Mouse (Mus musculus) hindbrain, embryonic 14.5 days (tissue): ENCODE measurements around the gene Kcne2. TPM values are rescaled to one million over a fixed set of nuclear protein-coding genes. Genes with fewer than 3 reads are reported as not detected.

Source experiments
- ATAC-seq: fragments of 200-750 bp; cut with Nextera tagmentation; 2 replicates; pipeline ENCODE4 v1.8.0; 2017; ENCODE audit warnings: moderate number of reproducible peaks, mild to moderate bottlenecking, moderate TSS enrichment, moderate library complexity; ENCODE audit not compliant: low FRiP score
- DNase-seq: peaks from one replicate; pipeline ENCODE4 v3.0.0-alpha.2; 2015; ENCODE audit warnings: low spot score
- H3K27ac ChIP-seq: fragments of 300-500 bp; sonication (generic); 2 replicates; pipeline ENCODE4 v1.5.1; 2014; ENCODE audit warnings: mild to moderate bottlenecking, moderate library complexity
- H3K27me3 ChIP-seq: fragments of 300-500 bp; sonication (generic); 2 replicates; pipeline ENCODE4 v1.6.1; 2014; ENCODE audit warnings: mild to moderate bottlenecking, low read length, mixed read lengths; ENCODE audit not compliant: control insufficient read depth, insufficient read depth
- H3K36me3 ChIP-seq: fragments of 300-500 bp; sonication (generic); replicated peaks from 2 replicates; pipeline ENCODE4 v1.6.1; 2014; ENCODE audit not compliant: control insufficient read depth, insufficient read depth
- H3K4me1 ChIP-seq: fragments of 300-500 bp; sonication (generic); replicated peaks from 2 replicates; pipeline ENCODE4 v1.6.1; 2014; ENCODE audit warnings: antibody characterized with exemption, low read length, mixed read lengths; ENCODE audit not compliant: control insufficient read depth, insufficient read depth
- H3K4me2 ChIP-seq: fragments of 300-500 bp; sonication (generic); replicated peaks from 2 replicates; pipeline ENCODE4 v1.6.1; 2014; ENCODE audit warnings: mild to moderate bottlenecking, moderate library complexity
- H3K4me3 ChIP-seq: fragments of 300-500 bp; sonication (generic); replicated peaks from 2 replicates; pipeline ENCODE4 v1.5.1; 2014; ENCODE audit warnings: mild to moderate bottlenecking, low read length
- H3K9ac ChIP-seq: fragments of 300-500 bp; sonication (generic); 2 replicates; pipeline ENCODE4 v1.6.1; 2014
- H3K9me3 ChIP-seq: fragments of 300-500 bp; sonication (generic); 2 replicates; pipeline ENCODE4 v1.6.1; 2016; ENCODE audit warnings: low read length; ENCODE audit not compliant: control insufficient read depth
- WGBS: fragments of 180-500 bp; shearing (Covaris S2); extraction: QIAGEN DNeasy Blood & Tissue Kit; methylation state at CpG from one replicate; pipeline ENCODE4 v1.1.7; 2014; 5-methylcytosine and 5-hydroxymethylcytosine counted together
- polyA plus RNA-seq: library from polyadenylated mRNA; unstranded; fragments of >200 nt; fragmentation: Nextera tagmentation; extraction: Ambion mirVana; gene quantifications from 2 replicates; pipeline ENCODE4 v1.2.1, GENCODE M21; 2014

The Kcne2 gene
- polyA plus RNA-seq, 1 experiment from 2014 or later = 53.8 TPM

GRCm38 (mm10) chr16:92301989-92302388 lies 9.8 kb downstream of the Kcne2 start:
- no peak for ATAC-seq
- WGBS = 28% methylated on average over 5 of the region's 5 CpGs

GRCm38 (mm10) chr16:92302506-92302905 lies 10.3 kb downstream of the Kcne2 start:
- peak overlapping the region; percentile 80 for H3K4me2 ChIP-seq
- DNase-seq (no peak), ATAC-seq (no peak)
- no peaks in the 10 kb centered on the region for H3K9me3 ChIP-seq
- 69% methylated on average over 5 of the region's 5 CpGs for WGBS
- H3K4me1 ChIP-seq = peaks cover 24% of the 10 kb centered on the region
- peak overlapping the region; percentile 60; the same call in 1 of the 2 replicates for H3K27ac ChIP-seq
- peak overlapping the region; percentile 76; the same call in 1 of the 2 replicates for H3K9ac ChIP-seq
- no peak overlapping the region; the same call in 1 of the 2 replicates for H3K4me3 ChIP-seq
- H3K27me3 ChIP-seq = no peaks in the 10 kb centered on the region
- peaks cover 23% of the 10 kb centered on the region for H3K36me3 ChIP-seq

More at GRCm38 (mm10) chr16:92301989-92302388, 9.8 kb downstream of the Kcne2 start:
- Histone ChIP-seq H3K9me3 (no peaks in the 10 kb centered on the region), H3K27ac (peak overlapping the region; percentile 60; the same call in 1 of the 2 replicates), H3K4me1 (peaks cover 24% of the 10 kb centered on the region), H3K4me3 (peak overlapping the region; percentile 61), H3K4me2 (peak overlapping the region; percentile 80), H3K9ac (peak overlapping the region; percentile 76), H3K36me3 (peaks cover 19% of the 10 kb centered on the region), H3K27me3 (no peaks in the 10 kb centered on the region)
- peak; percentile 47 for DNase-seq

- H3K36me3 ChIP-seq = peaks cover 38% of the 10 kb centered on the region
- H3K9ac ChIP-seq = no peak overlapping the region
- no peak overlapping the region for H3K4me2 ChIP-seq
- H3K4me3 ChIP-seq = no peak overlapping the region
- no peak overlapping the region for H3K27ac ChIP-seq
- H3K27me3 ChIP-seq = no peaks in the 10 kb centered on the region
- H3K9me3 ChIP-seq = no peaks in the 10 kb centered on the region
- WGBS = 93% methylated on average over 2 of the region's 2 CpGs
- DNase-seq = no peak
- ATAC-seq = no peak
- peaks cover 18% of the 10 kb centered on the region for H3K4me1 ChIP-seq
Measured at GRCm38 (mm10) chr16:92305519-92305918, 13.3 kb downstream of the Kcne2 start.

- ATAC-seq (no peak), DNase-seq (no peak)
- peaks cover 60% of the 10 kb centered on the region for H3K36me3 ChIP-seq
- H3K27ac ChIP-seq = no peak overlapping the region
- no peaks in the 10 kb centered on the region for H3K27me3 ChIP-seq
- no peak overlapping the region for H3K4me3 ChIP-seq
- H3K4me2 ChIP-seq = no peak overlapping the region
- H3K4me1 ChIP-seq = peaks cover under 1% of the 10 kb centered on the region
- H3K9ac ChIP-seq = no peak overlapping the region
- H3K9me3 ChIP-seq = no peaks in the 10 kb centered on the region
- WGBS = 66% methylated on average over 3 of the region's 3 CpGs
Measured at GRCm38 (mm10) chr16:92307947-92308346, 15.8 kb downstream of the Kcne2 start.

GRCm38 (mm10) chr16:92309126-92309525 lies 16.9 kb downstream of the Kcne2 start:
- no peak for ATAC-seq
- DNase-seq = no peak
- Histone ChIP-seq H3K9me3 (no peaks in the 10 kb centered on the region), H3K4me3 (no peak overlapping the region), H3K4me1 (no peaks in the 10 kb centered on the region), H3K9ac (no peak overlapping the region), H3K27ac (no peak overlapping the region), H3K4me2 (no peak overlapping the region), H3K36me3 (peaks cover 66% of the 10 kb centered on the region), H3K27me3 (no peaks in the 10 kb centered on the region)
- 26% methylated on average over 4 of the region's 4 CpGs for WGBS

- H3K4me3 ChIP-seq = no peak overlapping the region
- DNase-seq (peak; percentile 76), ATAC-seq (peak; percentile 77)
- WGBS = 48% methylated on average over 13 of the region's 13 CpGs
- H3K36me3 ChIP-seq = peaks cover 31% of the 10 kb centered on the region
- no peak overlapping the region for H3K9ac ChIP-seq
- no peaks in the 10 kb centered on the region for H3K9me3 ChIP-seq
- H3K4me2 ChIP-seq = no peak overlapping the region
- H3K27me3 ChIP-seq = no peaks in the 10 kb centered on the region
- H3K27ac ChIP-seq = no peak overlapping the region
- H3K4me1 ChIP-seq = no peaks in the 10 kb centered on the region
Measured at GRCm38 (mm10) chr16:92313953-92314741, 22.0 kb downstream of the Kcne2 start.

GRCm38 (mm10) chr16:92316049-92316738 lies 24.0 kb downstream of the Kcne2 start:
- no peaks in the 10 kb centered on the region for H3K9me3 ChIP-seq
- no peaks in the 10 kb centered on the region for H3K27me3 ChIP-seq
- no peak for DNase-seq
- no peaks in the 10 kb centered on the region for H3K4me1 ChIP-seq
- no peak overlapping the region for H3K9ac ChIP-seq
- H3K4me3 ChIP-seq = no peak overlapping the region
- 74% methylated on average over 7 of the region's 7 CpGs for WGBS
- H3K4me2 ChIP-seq = no peak overlapping the region
- H3K36me3 ChIP-seq = peaks cover 21% of the 10 kb centered on the region
- no peak overlapping the region for H3K27ac ChIP-seq
- no peak for ATAC-seq

GRCm38 (mm10) chr16:92319353-92320109 lies 27.3 kb downstream of the Kcne2 start:
- H3K27ac ChIP-seq = no peak overlapping the region
- no peak overlapping the region for H3K4me3 ChIP-seq
- DNase-seq (no peak), ATAC-seq (no peak)
- no peaks in the 10 kb centered on the region for H3K4me1 ChIP-seq
- 69% methylated on average over 20 of the region's 20 CpGs for WGBS
- H3K9me3 ChIP-seq = no peaks in the 10 kb centered on the region
- no peaks in the 10 kb centered on the region for H3K27me3 ChIP-seq
- no peak overlapping the region for H3K9ac ChIP-seq
- H3K36me3 ChIP-seq = no peaks in the 10 kb centered on the region
- H3K4me2 ChIP-seq = no peak overlapping the region

- 0 out of 2 replicates have a peak, but pooled peaks cover 5% of the 10 kb centered on the region for H3K4me1 ChIP-seq
- no peaks in the 10 kb centered on the region for H3K36me3 ChIP-seq
- no peaks in the 10 kb centered on the region for H3K9me3 ChIP-seq
- WGBS = 89% methylated on average over 3 of the region's 3 CpGs
- no peak overlapping the region for H3K4me2 ChIP-seq
- no peaks in the 10 kb centered on the region for H3K27me3 ChIP-seq
- no peak overlapping the region for H3K4me3 ChIP-seq
- H3K9ac ChIP-seq = no peak overlapping the region
- H3K27ac ChIP-seq = no peak overlapping the region
- no peak for ATAC-seq
- DNase-seq = no peak
Measured at GRCm38 (mm10) chr16:92320361-92320760, 28.2 kb downstream of the Kcne2 start.
